Mouse (Mus musculus) liver, postnatal 0 days (tissue): ENCODE measurements around the gene Bcl7c. TPM values are rescaled to one million over a fixed set of nuclear protein-coding genes. Genes with fewer than 3 reads are reported as not detected.

ENCODE experiments used
- ATAC-seq: fragments of 200-750 bp; cut with Nextera tagmentation; 2 replicates; pipeline ENCODE4 v1.8.0; 2017; ENCODE audit warnings: mild to moderate bottlenecking, moderate library complexity
- DNase-seq: peaks from one replicate; pipeline ENCODE4 v3.0.0-alpha.2; 2016
- H3K27ac ChIP-seq: fragments of 300-500 bp; sonication (generic); 2 replicates; pipeline ENCODE4 v1.5.1; 2014; ENCODE audit warnings: antibody characterized with exemption, moderate library complexity, mild to moderate bottlenecking, low read depth
- H3K27me3 ChIP-seq: fragments of 300-500 bp; sonication (generic); 2 replicates; pipeline ENCODE4 v1.6.1; 2014; ENCODE audit warnings: low read length, control low read depth, mixed read lengths; ENCODE audit not compliant: insufficient read depth
- H3K36me3 ChIP-seq: fragments of 300-500 bp; sonication (generic); replicated peaks from 2 replicates; pipeline ENCODE4 v1.6.1; 2014; ENCODE audit warnings: mild to moderate bottlenecking, control low read depth, low read length, moderate library complexity, mixed read lengths; ENCODE audit not compliant: insufficient read depth
- H3K4me1 ChIP-seq: fragments of 300-500 bp; sonication (generic); 2 replicates; pipeline ENCODE4 v1.6.1; 2014; ENCODE audit warnings: antibody characterized with exemption, mild to moderate bottlenecking, control low read depth; ENCODE audit not compliant: insufficient read depth
- H3K4me2 ChIP-seq: fragments of 300-500 bp; sonication (generic); 2 replicates; pipeline ENCODE4 v1.6.1; 2014; ENCODE audit warnings: low read depth, mild to moderate bottlenecking, low read length, moderate library complexity, mixed read lengths
- H3K4me3 ChIP-seq: fragments of 300-500 bp; sonication (generic); 2 replicates; pipeline ENCODE4 v1.5.1; 2014; ENCODE audit warnings: low read depth, low read length
- H3K9ac ChIP-seq: fragments of 300-500 bp; sonication (generic); replicated peaks from 2 replicates; pipeline ENCODE4 v1.6.1; 2014; ENCODE audit warnings: mild to moderate bottlenecking, moderate library complexity
- H3K9me3 ChIP-seq: fragments of 300-500 bp; sonication (generic); 2 replicates; pipeline ENCODE4 v1.6.1; 2016; ENCODE audit warnings: mild to moderate bottlenecking, control low read depth, low read length, mixed read lengths
- CTCF ChIP-seq: sonication (generic); IDR thresholded peaks from 2 replicates; pipeline ENCODE4 v1.5.1; 2016; ENCODE audit warnings: antibody characterized with exemption, low read depth
- EP300 ChIP-seq: IDR thresholded peaks from 2 replicates; pipeline ENCODE4 v1.6.1; 2016; ENCODE audit warnings: antibody characterized with exemption, low read depth, mild to moderate bottlenecking
- WGBS: fragments of 180-500 bp; shearing (Covaris S2); extraction: QIAGEN DNeasy Blood & Tissue Kit; methylation state at CpG from one replicate; pipeline ENCODE4 v1.1.7; 2014; ENCODE audit not compliant: insufficient replicate concordance; 5-methylcytosine and 5-hydroxymethylcytosine counted together
- polyA plus RNA-seq: library from polyadenylated mRNA; unstranded; fragments of >200 nt; fragmentation: Nextera tagmentation; extraction: Ambion mirVana; gene quantifications from 2 replicates; pipeline ENCODE4 v1.2.1, GENCODE M21; 2015

The Bcl7c gene
- polyA plus RNA-seq, 1 experiment from 2014 or later: 20.1 TPM

DNA sequence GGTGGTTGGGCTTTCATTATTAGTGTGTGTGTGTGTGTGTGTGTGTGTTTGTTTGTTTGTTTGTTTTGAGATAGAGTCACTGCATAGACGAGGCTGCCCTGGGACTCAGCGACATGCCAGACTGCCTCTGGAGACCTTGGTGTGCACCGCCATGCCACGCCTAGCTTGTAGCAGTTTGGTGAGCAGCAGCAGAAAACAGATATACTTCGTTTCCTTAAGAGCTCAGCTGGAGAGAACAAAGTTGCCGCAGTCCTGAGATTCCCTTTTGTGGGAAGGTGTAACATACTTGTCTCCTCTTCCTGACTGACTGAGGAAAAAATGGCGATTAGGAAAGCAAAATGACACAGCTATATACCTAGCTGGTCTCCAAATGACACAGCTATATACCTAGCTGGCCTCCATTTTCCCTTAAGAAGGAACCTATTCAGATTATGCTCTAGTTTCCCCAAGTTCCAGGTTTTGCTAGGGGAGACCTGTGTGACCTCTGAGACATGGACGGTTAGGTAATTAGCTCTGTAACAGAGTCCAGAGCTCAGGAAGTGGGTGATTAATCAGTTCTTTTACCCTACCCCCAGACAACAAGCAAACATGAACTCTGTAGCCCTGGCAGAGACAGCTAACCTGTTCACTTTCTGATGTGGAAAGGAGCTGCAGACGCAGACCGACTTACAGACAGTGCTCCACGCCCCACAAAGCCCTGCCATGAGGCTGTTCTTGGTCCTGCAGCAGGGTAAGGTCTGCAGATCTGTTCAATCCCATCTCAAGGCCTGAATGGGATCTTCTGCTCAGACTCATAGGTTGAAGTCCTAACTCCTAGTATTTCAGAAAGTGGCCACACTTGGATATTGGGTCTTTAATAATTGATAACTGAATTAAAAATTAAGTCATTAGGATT lies 36.6 kb downstream of the Bcl7c start:
- H3K4me3 ChIP-seq: no peak overlapping the region
- DNase-seq: no peak
- H3K9ac ChIP-seq: no peak overlapping the region
- ATAC-seq: peak; percentile 85
- WGBS: 62% methylated on average over 11 of the region's 11 CpGs
- H3K27ac ChIP-seq: peak overlapping the region; percentile 86
- H3K9me3 ChIP-seq: no peaks in the 10 kb centered on the region
- peak overlapping the region; percentile 52 for H3K4me2 ChIP-seq
- 0 out of 2 replicates have a peak, but pooled peaks cover 4% of the 10 kb centered on the region for H3K4me1 ChIP-seq
- no peaks in the 10 kb centered on the region for H3K36me3 ChIP-seq
- TF ChIP-seq EP300 (0 out of 2 replicates have a peak, but pooled peaks have one; percentile 29), CTCF (no peak)
- H3K27me3 ChIP-seq: no peaks in the 10 kb centered on the region

GRCm38 (mm10) chr7:127667171-127667570 lies 41.6 kb downstream of the Bcl7c start:
- H3K36me3 ChIP-seq: no peaks in the 10 kb centered on the region
- H3K4me1 ChIP-seq: peaks cover 11% of the 10 kb centered on the region
- H3K4me3 ChIP-seq: no peak overlapping the region
- ATAC-seq (no peak), DNase-seq (no peak)
- H3K27ac ChIP-seq: no peak overlapping the region
- TF ChIP-seq EP300 (no peak), CTCF (no peak)
- 56% methylated on average over 8 of the region's 8 CpGs for WGBS
- no peak overlapping the region for H3K4me2 ChIP-seq
- H3K9me3 ChIP-seq: no peaks in the 10 kb centered on the region
- H3K9ac ChIP-seq: no peak overlapping the region
- no peaks in the 10 kb centered on the region for H3K27me3 ChIP-seq

GRCm38 (mm10) chr7:127666679-127667078 lies 42.1 kb downstream of the Bcl7c start:
- WGBS: 85% methylated on average over 13 of the region's 13 CpGs
- ATAC-seq: no peak
- TF ChIP-seq CTCF (no peak), EP300 (no peak)

DNA sequence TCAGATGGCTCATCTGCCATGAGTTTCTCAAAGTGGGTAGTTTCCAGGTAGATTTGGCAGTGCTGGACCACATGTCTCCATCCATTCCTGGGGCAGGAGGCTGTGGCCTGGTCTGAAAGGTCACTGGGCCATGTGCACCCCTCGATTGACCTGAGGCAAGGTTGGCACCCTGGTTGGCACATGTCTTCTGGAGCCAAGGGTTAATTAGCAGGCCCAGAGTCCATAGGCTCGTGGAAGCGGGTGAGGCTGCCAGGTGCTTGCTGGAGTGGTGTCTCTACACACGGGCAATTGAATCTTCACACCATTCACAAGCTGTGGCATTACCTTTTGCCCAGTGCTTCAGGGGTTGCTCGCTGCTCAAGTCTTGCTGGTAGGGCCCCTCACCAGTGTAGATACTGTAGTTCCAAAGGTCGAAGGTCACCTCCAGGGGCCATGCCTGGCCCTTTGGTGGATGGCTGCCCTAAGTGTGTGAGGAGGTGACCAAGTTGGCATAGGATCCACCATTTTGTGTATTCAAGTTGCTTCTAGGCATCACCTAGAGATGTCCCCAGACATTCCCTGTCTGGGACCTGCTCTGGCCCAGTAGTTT lies 42.6 kb downstream of the Bcl7c start:
- Histone ChIP-seq H3K4me3 (no peak overlapping the region), H3K4me1 (peaks cover 7% of the 10 kb centered on the region), H3K9me3 (no peaks in the 10 kb centered on the region), H3K4me2 (no peak overlapping the region), H3K27me3 (no peaks in the 10 kb centered on the region), H3K9ac (no peak overlapping the region), H3K36me3 (no peaks in the 10 kb centered on the region), H3K27ac (no peak overlapping the region)
- ATAC-seq (no peak), DNase-seq (no peak)
- 83% methylated on average over 6 of the region's 6 CpGs for WGBS
- TF ChIP-seq EP300 (no peak), CTCF (no peak)

More at GRCm38 (mm10) chr7:127666679-127667078, 42.1 kb downstream of the Bcl7c start:
- peaks cover 7% of the 10 kb centered on the region for H3K4me1 ChIP-seq
- no peak overlapping the region for H3K4me3 ChIP-seq
- no peak overlapping the region for H3K27ac ChIP-seq
- no peak overlapping the region for H3K9ac ChIP-seq
- no peak for DNase-seq
- no peaks in the 10 kb centered on the region for H3K36me3 ChIP-seq
- no peaks in the 10 kb centered on the region for H3K9me3 ChIP-seq
- no peak overlapping the region for H3K4me2 ChIP-seq
- H3K27me3 ChIP-seq: no peaks in the 10 kb centered on the region

DNA sequence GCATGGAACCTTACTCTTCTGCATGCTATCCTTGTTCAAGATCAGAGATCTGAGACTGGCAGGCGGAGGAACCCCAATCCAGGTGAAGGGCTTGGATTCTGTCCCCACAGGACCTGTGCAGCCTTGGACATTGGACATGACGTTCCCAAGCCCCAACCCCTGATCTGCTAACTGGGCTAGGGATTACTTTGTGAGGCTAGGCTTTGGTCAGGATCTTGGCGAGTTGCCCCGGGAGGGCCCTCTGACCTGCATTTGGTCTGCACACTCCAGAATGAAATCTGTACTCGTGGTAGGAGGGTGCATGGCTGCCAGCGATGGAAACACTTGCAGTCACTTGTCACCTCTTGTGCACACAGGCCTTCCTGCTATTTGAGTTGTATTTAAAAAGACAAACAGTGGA lies 45.8 kb downstream of the Bcl7c start:
- DNase-seq: peak; percentile 62
- 63% methylated on average over 6 of the region's 6 CpGs for WGBS
- ATAC-seq: peak; percentile 65
- Histone ChIP-seq H3K36me3 (no peaks in the 10 kb centered on the region), H3K4me3 (no peak overlapping the region), H3K4me2 (no peak overlapping the region), H3K9ac (no peak overlapping the region), H3K27me3 (no peaks in the 10 kb centered on the region), H3K27ac (no peak overlapping the region), H3K9me3 (no peaks in the 10 kb centered on the region), H3K4me1 (peaks cover 7% of the 10 kb centered on the region)
- no peak for TF ChIP-seq CTCF
- TF ChIP-seq EP300: no peak

GRCm38 (mm10) chr7:127661833-127662232 lies 46.9 kb downstream of the Bcl7c start:
- Histone ChIP-seq H3K9me3 (no peaks in the 10 kb centered on the region), H3K27ac (no peak overlapping the region), H3K9ac (no peak overlapping the region), H3K36me3 (no peaks in the 10 kb centered on the region), H3K27me3 (no peaks in the 10 kb centered on the region), H3K4me3 (no peak overlapping the region), H3K4me1 (peaks cover 7% of the 10 kb centered on the region), H3K4me2 (no peak overlapping the region)
- ATAC-seq: no peak
- WGBS: 74% methylated on average over 6 of the region's 6 CpGs
- no peak for TF ChIP-seq CTCF
- no peak for TF ChIP-seq EP300
- no peak for DNase-seq
